27 mouse cellular contexts compared by ENCODE assay signal in genomic region chr10:13988757-13989156, GRCm38 (mm10). TPM values are rescaled to one million over a fixed set of nuclear protein-coding genes. Genes with fewer than 3 reads are reported as not detected.
DNase-seq lines count a peak whose midpoint lies in the region; ATAC-seq and TF ChIP-seq lines count a peak whose summit lies in the region.
"Had no signal": no experiment of that assay in that cellular context is flagged by ENCODE, and none has a peak within 500 bp of the region (broad histone marks: within the 10 kb centered on the region; RNA-seq: fewer than 3 reads in every experiment).

No protein-coding gene starts in this region.

- no peak for TF ChIP-seq POLR2A in thymus, adult 2 months (IDR thresholded peaks at IDR 0.05; ENCODE audit: control insufficient read depth, extremely low read depth, insufficient read depth, low read length, poor library complexity)

- H3K4me1 ChIP-seq in thymus, adult 2 months (replicated peaks; ENCODE audit: control insufficient read depth, insufficient read depth, low read length) = peaks cover 29% of the 10 kb centered on the region
- H3K4me1 ChIP-seq in brown adipose tissue, adult 24 weeks (ENCODE audit: control insufficient read depth, insufficient read depth, insufficient read length, low read length) = peaks cover 16% of the 10 kb centered on the region
- H3K4me1 ChIP-seq in forebrain, postnatal 0 days (ENCODE audit: insufficient read depth) = no peaks in the 10 kb centered on the region
- H3K4me1 ChIP-seq: forebrain, embryonic 15.5 days; limb, embryonic 12.5 days had no signal

- no peak overlapping the region for H3K4me2 ChIP-seq in forebrain, postnatal 0 days (ENCODE audit: low read depth)
- H3K4me2 ChIP-seq: embryonic facial prominence, embryonic 13.5 days; forebrain, embryonic 15.5 days; heart, embryonic 12.5 days; hindbrain, embryonic 13.5 days; limb, embryonic 12.5 days; liver, embryonic 15.5 days; lung, embryonic 15.5 days; midbrain, embryonic 13.5 days; neural tube, embryonic 15.5 days had no signal

- ATAC-seq in megakaryocyte progenitor cell, adult 5-6 weeks (replicated peaks; ENCODE audit: poor library complexity) = 0 out of 2 replicates have a peak, but pooled peaks have one; percentile 8
- ATAC-seq in forebrain, postnatal 0 days = no peak
- ATAC-seq: forebrain, embryonic 15.5 days; intestine, postnatal 0 days; midbrain, embryonic 13.5 days; Patski had no signal

- no peaks in the 10 kb centered on the region for H3K36me3 ChIP-seq in thymus, adult 2 months (ENCODE audit: control insufficient read depth, insufficient read depth, low read length)
- no peaks in the 10 kb centered on the region for H3K36me3 ChIP-seq in forebrain, postnatal 0 days (ENCODE audit: insufficient read depth)
- H3K36me3 ChIP-seq: embryonic facial prominence, embryonic 13.5 days; forebrain, embryonic 10.5 days; forebrain, embryonic 15.5 days; heart, embryonic 12.5 days; hindbrain, embryonic 13.5 days; limb, embryonic 12.5 days; liver, embryonic 15.5 days; lung, embryonic 15.5 days; midbrain, embryonic 13.5 days; neural tube, embryonic 15.5 days had no signal

- no peaks in the 10 kb centered on the region for H3K27me3 ChIP-seq in thymus, adult 2 months (ENCODE audit: control insufficient read depth, insufficient read depth, low read length)
- H3K27me3 ChIP-seq in forebrain, postnatal 0 days (ENCODE audit: insufficient read depth, low read length) = no peaks in the 10 kb centered on the region
- H3K27me3 ChIP-seq: embryonic facial prominence, embryonic 13.5 days; forebrain, embryonic 15.5 days; heart, embryonic 12.5 days; hindbrain, embryonic 13.5 days; liver, embryonic 15.5 days; lung, embryonic 15.5 days; midbrain, embryonic 13.5 days; neural tube, embryonic 15.5 days; Patski had no signal

- 8% methylated on average over 4 of the region's 4 CpGs for WGBS in thymus, adult 2 months
- 90% methylated on average over 4 of the region's 4 CpGs for WGBS in forebrain, postnatal 0 days

- peak overlapping the region; percentile 64 for H3K27ac ChIP-seq in gastrocnemius, adult 2 months
- peak overlapping the region; percentile 9 for H3K27ac ChIP-seq in thymus, adult 2 months (ENCODE audit: control insufficient read depth, insufficient read depth, low read length)
- H3K27ac ChIP-seq in brown adipose tissue, adult 24 weeks (replicated peaks; ENCODE audit: low read depth, low read length) = peak overlapping the region; percentile 36; the same call in 1 of the 2 replicates
- no peak overlapping the region for H3K27ac ChIP-seq in forebrain, postnatal 0 days (ENCODE audit: low read depth, low read length)
- H3K27ac ChIP-seq: embryonic facial prominence, embryonic 13.5 days; forebrain, embryonic 10.5 days; forebrain, embryonic 15.5 days; hindbrain, embryonic 13.5 days; limb, embryonic 12.5 days; liver, embryonic 15.5 days; lung, embryonic 15.5 days; midbrain, embryonic 13.5 days; neural tube, embryonic 15.5 days had no signal

- DNase-seq in gastrocnemius, adult 2 months = no peak
- DNase-seq in gastrocnemius, postnatal 4 days (ENCODE audit: low spot score in 2 of 2) = no peak
- no peak for DNase-seq in thymus, adult 2 months
- no peak for DNase-seq in thymus, adult 18-20 months
- DNase-seq in lung, postnatal 36 days = no peak
- DNase-seq in forebrain, postnatal 0 days = no peak
- DNase-seq: cerebellum, adult 11 months; cerebellum, adult 9-10 months; gastrocnemius, postnatal 10 days; heart, postnatal 4 days; retina, postnatal 1 day; right cerebral cortex, postnatal 14 days had no signal

- H3K9me3 ChIP-seq in forebrain, postnatal 0 days (ENCODE audit: low read length) = no peaks in the 10 kb centered on the region
- H3K9me3 ChIP-seq: embryonic facial prominence, embryonic 13.5 days; forebrain, embryonic 10.5 days; forebrain, embryonic 15.5 days; heart, embryonic 12.5 days; hindbrain, embryonic 13.5 days; limb, embryonic 12.5 days; liver, embryonic 15.5 days; lung, embryonic 15.5 days; midbrain, embryonic 13.5 days; neural tube, embryonic 15.5 days had no signal

- no peak overlapping the region for H3K9ac ChIP-seq in forebrain, postnatal 0 days
- H3K9ac ChIP-seq: embryonic facial prominence, embryonic 13.5 days; forebrain, embryonic 15.5 days; heart, embryonic 12.5 days; hindbrain, embryonic 13.5 days; limb, embryonic 12.5 days; liver, embryonic 15.5 days; lung, embryonic 15.5 days; midbrain, embryonic 13.5 days; neural tube, embryonic 15.5 days had no signal

- intact Hi-C loops in gastrocnemius, adult 2 months (cut with DNase I) = no loop called here

- no peak for TF ChIP-seq CTCF in gastrocnemius, adult 2 months (IDR thresholded peaks at IDR 0.05)
- no peak for TF ChIP-seq CTCF in thymus, adult 2 months (IDR thresholded peaks at IDR 0.05; ENCODE audit: borderline replicate concordance, control insufficient read depth, extremely low read depth, insufficient read depth, low read length, poor library complexity)
- no peak for TF ChIP-seq CTCF in forebrain, postnatal 0 days (IDR thresholded peaks at IDR 0.05; ENCODE audit: low read depth)

- no peak overlapping the region for H3K4me3 ChIP-seq in gastrocnemius, adult 2 months
- no peak overlapping the region for H3K4me3 ChIP-seq in thymus, adult 2 months (ENCODE audit: control insufficient read depth, insufficient read depth, low read length)
- H3K4me3 ChIP-seq in brown adipose tissue, adult 24 weeks (ENCODE audit: insufficient read depth, low read depth, low read length) = no peak overlapping the region
- no peak overlapping the region for H3K4me3 ChIP-seq in forebrain, postnatal 0 days (ENCODE audit: low read depth, low read length)
- H3K4me3 ChIP-seq: embryonic facial prominence, embryonic 13.5 days; forebrain, embryonic 10.5 days; forebrain, embryonic 15.5 days; heart, embryonic 12.5 days; hindbrain, embryonic 13.5 days; limb, embryonic 12.5 days; liver, embryonic 15.5 days; lung, embryonic 15.5 days; midbrain, embryonic 13.5 days; neural tube, embryonic 15.5 days had no signal

RNA-seq across cellular contexts. Expression of gene Hivep2, which starts 22.9 kb away (rescaled TPM):
- 10 to 100 TPM; 40.5 to 42.0 TPM for total RNA-seq in gastrocnemius, adult 2 months (2021)
- 10 to 100 TPM; 58.4 to 64.3 TPM for total RNA-seq in gastrocnemius, postnatal 4 days (2021)
- polyA plus RNA-seq in thymus, adult 2 months (2012; rRNA removed) = 26.4 and 32.0 TPM in 2 replicates
- 11.9 and 12.6 TPM in 2 replicates for polyA plus RNA-seq in brown adipose tissue, adult 24 weeks (2012; ENCODE audit: insufficient read depth, insufficient read length, missing spikeins)
- 1.2 and 2.0 TPM in 2 replicates for total RNA-seq in megakaryocyte progenitor cell, adult 5-6 weeks (2015)
- total RNA-seq in megakaryocyte progenitor cell, adult 5-6 weeks (2017) = 0.57 and 1.6 TPM in 2 replicates
- 55.4 and 66.6 TPM in 2 replicates for total RNA-seq in forebrain, postnatal 0 days (2014; rRNA removed)
- polyA plus RNA-seq in forebrain, postnatal 0 days (2015; fragmentation: Nextera tagmentation; extraction: Ambion mirVana) = 17.8 and 22.9 TPM in 2 replicates
- total RNA-seq: MEL had no signal

Comparison
In these comparisons a context has a peak if more than half of its experiments do, and no peak if none do; other contexts are left out.
1. RNA of gene Hivep2, which starts 22.9 kb away (total RNA-seq): 58.4 to 64.3 TPM in gastrocnemius, postnatal 4 days, 55.4 to 66.6 TPM in forebrain, postnatal 0 days and 40.5 to 42.0 TPM in gastrocnemius, adult 2 months; 0.57 to 2.0 TPM in megakaryocyte progenitor cell, adult 5-6 weeks; every median in the first group is over 10 times any median in the second.